Mouse (Mus musculus): Measurements from ENCODE around the gene Rwdd4a.

The Rwdd4a gene

DNA sequence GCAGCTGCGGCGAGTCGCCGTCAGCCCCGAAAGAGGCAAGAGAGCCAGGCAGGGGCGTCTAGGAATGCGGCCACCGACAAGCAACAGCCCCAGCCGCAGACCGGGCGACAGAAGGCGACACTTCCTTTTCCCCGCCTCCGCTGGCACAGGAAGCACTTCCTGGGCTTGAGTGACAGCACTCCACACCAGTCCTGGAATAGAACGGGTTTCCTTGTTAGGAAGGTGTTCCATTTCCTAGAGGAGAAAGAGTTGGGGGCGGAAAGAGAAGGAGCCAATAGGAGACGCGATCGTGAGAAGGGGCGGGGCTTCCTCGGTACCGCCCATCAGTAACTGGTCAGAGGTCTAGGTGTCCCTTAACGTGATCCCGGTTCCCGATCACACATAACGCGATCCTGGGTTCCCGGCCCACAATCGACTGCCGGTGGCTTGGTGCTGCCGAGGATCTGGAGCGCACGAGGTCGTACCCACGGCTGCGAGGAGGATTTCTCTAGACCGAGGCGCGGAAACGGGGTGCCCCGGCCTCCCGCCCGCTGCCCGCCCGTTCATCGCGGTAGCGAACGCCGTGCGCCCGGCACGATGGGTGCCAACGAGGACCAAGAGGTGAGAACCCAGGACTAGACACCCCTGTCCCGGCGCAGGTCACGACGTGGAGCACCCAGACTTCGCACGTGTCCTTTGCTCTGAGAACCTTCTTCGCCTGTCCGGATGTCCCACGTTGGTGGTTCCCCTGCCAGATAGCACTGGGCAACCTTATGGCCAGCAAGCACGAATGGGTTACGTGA, at the start of gene Rwdd4a, which contains the start of gene Trappc11:
Gene Rwdd4a (plus strand): TSS at position 321 of the 782 bp plus-strand sequence.
Gene Trappc11 (minus strand): TSS at position 127 of the 782 bp plus-strand sequence.
- DNase-seq (ENCODE audit: low spot score): peak; percentile 97

GRCm38 (mm10) chr8:47487231-47487630, 46.2 kb upstream of the Rwdd4a start:
- DNase-seq (ENCODE audit: low spot score): no peak

DNA sequence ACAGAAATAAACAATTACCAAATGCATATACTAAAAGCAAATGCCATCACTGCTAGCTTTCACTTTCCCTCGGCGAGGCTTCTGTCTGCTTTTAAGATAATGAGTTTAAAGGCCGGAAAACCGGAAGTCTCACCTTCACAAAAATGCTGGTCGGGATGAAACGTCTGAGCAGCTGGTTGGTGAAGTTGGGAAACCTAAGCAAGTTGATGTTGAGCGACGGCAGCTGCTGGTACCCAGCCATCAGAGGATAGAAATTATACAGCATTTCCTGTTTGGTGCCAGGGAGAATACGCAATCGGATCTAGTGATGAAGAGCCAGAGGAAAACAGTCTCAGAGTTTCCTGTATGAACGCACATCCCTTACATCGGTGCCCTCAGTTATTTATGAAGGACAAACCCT, 40.4 kb upstream of the Rwdd4a start:
- no peak for DNase-seq (ENCODE audit: low spot score)

DNA sequence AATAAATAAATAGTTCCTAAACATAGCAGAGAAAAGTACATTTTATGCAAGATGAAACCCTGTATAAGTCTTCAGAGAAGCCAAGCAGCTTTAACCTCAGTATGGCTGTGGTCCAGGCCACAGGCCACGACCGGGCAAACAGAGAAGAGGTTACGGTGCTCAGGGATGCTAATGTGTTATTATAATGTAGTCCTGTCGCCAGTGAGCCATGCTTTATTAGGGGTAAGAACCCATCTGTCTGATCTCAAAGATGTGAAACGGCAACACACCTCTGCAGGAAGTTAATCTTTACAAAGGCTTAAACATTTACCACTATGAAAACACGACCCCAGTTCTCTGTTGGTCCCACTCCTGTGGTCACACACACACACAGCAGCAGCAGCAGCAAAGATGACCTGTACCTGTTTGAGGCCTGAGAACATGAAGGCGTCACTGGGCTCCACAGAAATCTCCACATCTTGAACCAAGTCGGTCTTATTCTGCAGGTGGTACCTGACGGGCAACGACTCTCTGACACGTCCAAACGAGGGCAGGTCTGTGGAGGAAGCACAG, 38.8 kb upstream of the Rwdd4a start:
- DNase-seq (ENCODE audit: low spot score): no peak

DNA sequence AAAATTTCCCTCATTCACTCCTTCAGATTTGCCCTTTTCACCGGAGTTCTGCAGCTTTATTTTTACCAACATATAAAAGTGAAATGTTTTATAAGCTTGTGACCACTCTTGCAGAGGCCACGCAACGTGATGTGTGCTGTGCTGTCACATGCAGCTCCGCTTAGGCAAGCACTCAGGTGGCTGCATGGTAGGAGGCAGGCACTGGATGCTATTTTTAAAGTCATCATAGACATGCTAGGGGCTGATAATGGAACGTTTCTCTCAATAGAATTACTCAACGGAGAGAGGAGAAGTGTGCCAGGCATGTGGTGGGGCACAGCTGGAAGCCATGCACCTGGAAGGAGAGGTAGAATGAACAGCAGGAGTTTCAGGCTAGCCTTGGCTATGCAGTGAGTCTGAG, 38.0 kb upstream of the Rwdd4a start:
- DNase-seq (ENCODE audit: low spot score): no peak

DNA sequence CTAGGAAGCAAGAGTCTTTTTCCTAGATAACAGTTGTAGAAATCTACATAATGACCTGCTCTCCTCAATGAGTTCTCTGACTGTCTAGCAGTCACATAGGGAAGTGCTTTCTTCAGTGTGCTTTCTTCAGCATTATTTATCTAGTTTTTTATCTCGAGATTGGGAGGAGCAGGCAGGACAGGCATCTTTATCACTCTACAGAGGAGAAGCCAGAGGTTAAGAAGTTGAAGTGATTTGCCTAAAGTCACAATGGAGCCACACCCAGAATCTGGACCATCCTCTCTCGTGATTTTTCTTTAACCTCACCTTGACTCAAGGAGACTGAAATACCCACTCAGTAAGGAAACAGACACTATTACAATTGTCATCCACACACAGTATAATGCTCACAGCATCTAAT, 31.5 kb upstream of the Rwdd4a start:
- DNase-seq (ENCODE audit: low spot score): no peak

GRCm38 (mm10) chr8:47502546-47502945, 30.9 kb upstream of the Rwdd4a start:
- DNase-seq (ENCODE audit: low spot score): no peak

DNA sequence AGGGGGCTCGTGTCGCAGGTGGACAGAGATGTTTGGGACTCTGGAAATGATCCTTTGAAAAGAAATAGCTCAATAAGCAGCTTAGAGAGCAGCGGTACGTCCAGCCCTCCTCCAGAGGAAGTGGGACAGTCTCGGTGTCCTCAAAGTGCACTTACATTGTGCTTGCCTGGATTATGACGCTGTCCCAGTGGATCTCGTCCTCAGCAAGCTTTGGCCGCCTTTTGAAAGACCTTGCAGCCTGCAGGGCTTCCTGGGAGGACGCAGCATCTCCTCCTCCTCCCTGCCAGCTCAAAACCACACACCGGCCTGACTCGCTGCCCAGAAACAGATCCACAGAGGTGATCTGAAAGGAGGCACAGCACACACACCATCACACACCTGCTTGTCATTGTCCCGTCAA, 28.0 kb upstream of the Rwdd4a start:
- DNase-seq (ENCODE audit: low spot score): no peak

GRCm38 (mm10) chr8:47510930-47511329, 22.5 kb upstream of the Rwdd4a start:
- no peak for DNase-seq (ENCODE audit: low spot score)

DNA sequence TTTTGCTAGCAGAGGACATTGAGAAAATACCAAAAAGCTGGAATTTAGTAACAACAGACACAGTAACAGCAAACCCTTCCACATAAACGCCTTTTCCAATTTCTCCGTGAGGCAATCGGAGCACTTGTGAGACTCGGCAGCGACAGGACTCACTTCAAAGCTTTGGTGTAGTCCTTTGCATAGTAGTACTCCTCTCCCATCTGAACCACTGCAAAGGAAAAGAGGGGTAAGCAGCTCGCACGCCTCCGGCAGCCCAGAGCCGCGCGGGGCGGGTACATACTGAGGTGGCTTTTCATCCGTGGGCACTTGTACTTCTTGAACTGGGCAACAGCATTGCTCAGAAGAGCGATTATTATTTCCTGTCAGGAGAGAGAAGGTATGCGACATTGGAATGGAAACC, 19.9 kb upstream of the Rwdd4a start:
- DNase-seq (ENCODE audit: low spot score): no peak

DNA sequence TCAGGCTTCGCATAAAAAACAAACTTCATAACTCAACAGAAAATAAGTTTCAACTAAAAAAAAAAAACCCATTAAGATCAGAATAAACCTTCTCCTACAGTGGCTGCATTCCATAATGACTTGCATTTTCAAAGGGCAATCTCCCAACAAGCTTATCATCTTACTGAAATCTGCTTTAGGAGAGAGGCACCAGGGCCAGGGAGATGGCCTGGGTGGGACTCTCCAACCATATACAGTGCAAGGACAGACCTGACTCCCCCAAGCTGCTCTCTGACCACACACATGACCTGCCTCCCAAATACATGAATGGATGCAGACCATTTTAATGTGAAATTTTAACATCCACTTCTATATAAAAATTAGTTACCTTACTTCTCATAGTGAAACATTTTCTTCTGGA, 5.4 kb upstream of the Rwdd4a start:
- no peak for DNase-seq (ENCODE audit: low spot score)

- no peak for DNase-seq (ENCODE audit: low spot score)
Measured at GRCm38 (mm10) chr8:47538323-47538722, 4.9 kb downstream of the Rwdd4a start.

DNA sequence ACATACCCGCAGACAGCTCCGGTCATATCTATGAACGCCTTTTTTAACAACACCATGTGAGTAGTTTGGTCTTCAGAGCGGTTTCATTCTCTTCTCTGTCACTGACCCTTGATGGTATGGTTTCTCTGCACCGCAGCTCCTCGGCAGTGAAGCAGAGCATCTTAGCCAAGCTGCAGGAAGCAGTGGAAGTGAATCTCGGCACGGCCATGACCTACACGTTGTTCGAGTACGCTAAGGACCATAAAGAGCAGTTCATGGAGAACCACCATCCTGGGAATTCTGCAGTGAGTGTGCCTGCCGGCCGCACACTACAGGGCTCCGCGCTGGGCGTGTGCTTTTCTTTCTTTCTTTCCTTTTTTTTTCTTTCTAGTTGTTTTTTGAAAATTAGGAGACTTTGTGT, 9.3 kb downstream of the Rwdd4a start:
- no peak for DNase-seq (ENCODE audit: low spot score)

DNA sequence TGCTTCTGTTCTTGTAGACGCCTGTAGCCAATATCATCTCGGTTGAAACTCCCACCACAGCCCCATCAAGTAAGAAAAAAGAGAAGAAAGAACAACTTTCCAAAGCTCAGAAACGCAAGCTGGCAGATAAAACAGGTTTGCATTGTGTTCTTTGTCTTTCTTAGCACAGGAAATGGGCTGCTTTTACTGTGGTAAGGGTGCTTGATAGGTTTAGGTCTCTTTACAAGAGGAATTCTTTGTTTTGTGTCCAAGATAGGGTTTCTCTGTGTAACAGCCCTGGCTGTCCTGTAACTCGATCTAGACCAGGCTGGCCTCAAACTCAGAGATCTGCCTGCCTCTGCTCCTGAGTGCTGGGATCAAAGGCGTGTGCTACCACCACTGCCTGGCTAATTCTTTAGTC, 10.6 kb downstream of the Rwdd4a start:
- no peak for DNase-seq (ENCODE audit: low spot score)

GRCm38 (mm10) chr8:47547102-47547501, 13.6 kb downstream of the Rwdd4a start:
- DNase-seq (ENCODE audit: low spot score): no peak

GRCm38 (mm10) chr8:47553613-47554012, 20.1 kb downstream of the Rwdd4a start:
- DNase-seq (ENCODE audit: low spot score): no peak

GRCm38 (mm10) chr8:47556446-47556845, 23.0 kb downstream of the Rwdd4a start:
- no peak for DNase-seq (ENCODE audit: low spot score)

DNA sequence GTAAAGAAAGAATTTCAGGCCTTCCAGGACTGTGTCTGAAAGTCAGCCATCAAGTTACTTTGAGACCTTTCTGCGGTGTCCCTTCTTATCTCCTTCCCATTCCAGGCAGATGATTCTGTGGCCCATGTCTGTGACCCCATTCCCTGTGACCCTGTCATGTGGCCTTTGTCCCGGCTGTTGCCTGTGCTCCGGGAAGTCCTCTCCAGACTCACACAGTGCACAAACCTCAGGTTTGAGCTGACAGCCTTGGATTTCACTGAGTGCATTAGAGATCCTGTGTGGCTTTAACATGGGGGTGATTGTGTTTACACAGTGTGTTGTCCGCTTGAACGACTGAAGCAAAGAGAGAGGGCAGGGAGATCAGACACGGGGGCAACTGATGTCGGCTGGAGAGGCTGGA, 24.8 kb downstream of the Rwdd4a start:
- DNase-seq (ENCODE audit: low spot score): no peak

DNA sequence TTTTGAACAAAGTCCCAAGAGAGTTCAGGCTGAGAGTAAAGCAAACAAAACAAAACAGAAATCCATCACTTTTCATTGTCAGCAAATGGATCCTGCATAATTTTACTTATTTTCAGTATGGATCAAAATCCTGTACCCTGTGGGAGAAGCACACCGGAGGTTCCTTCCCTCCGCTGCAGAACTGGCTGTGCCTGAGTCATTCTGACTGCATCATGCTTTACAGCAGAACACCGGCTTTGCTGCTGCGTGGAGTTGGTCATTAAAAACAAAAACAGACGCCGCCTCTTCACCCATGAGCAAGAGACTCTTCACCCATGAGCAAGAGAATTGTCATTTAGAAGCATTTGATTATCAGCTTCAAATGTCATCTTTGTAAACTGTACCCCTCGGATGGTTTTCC, 27.3 kb downstream of the Rwdd4a start:
- DNase-seq (ENCODE audit: low spot score): no peak

DNA sequence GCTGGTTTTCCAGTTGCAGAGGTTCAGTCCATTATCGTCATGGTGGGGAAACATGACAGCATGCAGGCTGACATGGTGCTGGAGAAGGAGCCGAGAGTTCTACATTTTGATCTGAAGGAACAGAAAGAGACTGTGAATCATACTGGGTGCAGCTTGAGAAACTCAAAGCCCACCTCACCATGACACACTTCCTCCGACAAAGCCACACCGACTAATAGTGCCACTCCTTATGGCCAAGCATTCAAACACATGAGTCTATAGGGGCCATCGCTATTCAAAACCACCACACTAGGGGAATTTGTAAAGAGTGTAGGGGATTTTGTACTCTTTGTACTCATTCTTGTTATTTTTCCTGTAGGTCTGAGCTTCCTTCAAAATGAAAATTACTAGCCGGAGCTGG, 33.1 kb downstream of the Rwdd4a start:
- no peak for DNase-seq (ENCODE audit: low spot score)

- DNase-seq (ENCODE audit: low spot score): no peak
Measured at GRCm38 (mm10) chr8:47568098-47568497, 34.6 kb downstream of the Rwdd4a start.

GRCm38 (mm10) chr8:47570161-47570560, 36.7 kb downstream of the Rwdd4a start:
- DNase-seq (ENCODE audit: low spot score): no peak

GRCm38 (mm10) chr8:47573482-47573881, 40.0 kb downstream of the Rwdd4a start:
- no peak for DNase-seq (ENCODE audit: low spot score)

GRCm38 (mm10) chr8:47581454-47581853, 48.0 kb downstream of the Rwdd4a start:
- no peak for DNase-seq (ENCODE audit: low spot score)
